Mouse (Mus musculus) lung, postnatal 0 days (tissue): ENCODE data around the gene Ppp2r5b. TPM values are rescaled to one million over a fixed set of nuclear protein-coding genes. Genes with fewer than 3 reads are reported as not detected.
A peak's percentile ranks its signal among the peaks of the same experiment; 100 is the strongest.

ENCODE experiments used
- ATAC-seq: fragments of 200-750 bp; cut with Nextera tagmentation; 2 replicates; pipeline ENCODE4 v1.8.0; 2017; ENCODE audit warnings: moderate library complexity
- DNase-seq: peaks from one replicate; pipeline ENCODE4 v3.0.0-alpha.2; 2016; ENCODE audit warnings: low spot score
- H3K27ac ChIP-seq: fragments of 300-500 bp; sonication (generic); 2 replicates; pipeline ENCODE4 v1.5.1; 2014; ENCODE audit warnings: antibody characterized with exemption, mild to moderate bottlenecking, low read length, mixed read lengths
- H3K27me3 ChIP-seq: fragments of 300-500 bp; sonication (generic); replicated peaks from 2 replicates; pipeline ENCODE4 v1.6.1; 2014; ENCODE audit warnings: low read length, mixed read lengths; ENCODE audit not compliant: insufficient read depth
- H3K36me3 ChIP-seq: fragments of 300-500 bp; sonication (generic); 2 replicates; pipeline ENCODE4 v1.6.1; 2014; ENCODE audit warnings: low read length, mixed read lengths; ENCODE audit not compliant: insufficient read depth
- H3K4me1 ChIP-seq: fragments of 300-500 bp; sonication (generic); 2 replicates; pipeline ENCODE4 v1.6.1; 2014; ENCODE audit warnings: antibody characterized with exemption, low read depth, low read length, mixed read lengths; ENCODE audit not compliant: insufficient read depth
- H3K4me2 ChIP-seq: fragments of 300-500 bp; sonication (generic); replicated peaks from 2 replicates; pipeline ENCODE4 v1.6.1; 2014; ENCODE audit warnings: low read depth, mild to moderate bottlenecking, low read length, moderate library complexity, mixed read lengths
- H3K4me3 ChIP-seq: fragments of 300-500 bp; sonication (generic); 2 replicates; pipeline ENCODE4 v1.5.1; 2014; ENCODE audit warnings: low read depth, low read length
- H3K9ac ChIP-seq: fragments of 300-500 bp; sonication (generic); replicated peaks from 2 replicates; pipeline ENCODE4 v1.6.1; 2014; ENCODE audit warnings: low read depth, mild to moderate bottlenecking
- H3K9me3 ChIP-seq: fragments of 300-500 bp; sonication (generic); 2 replicates; pipeline ENCODE4 v1.6.1; 2016; ENCODE audit warnings: low read length, mixed read lengths
- CTCF ChIP-seq: IDR thresholded peaks from 2 replicates; pipeline ENCODE4 v1.5.1; 2016; ENCODE audit warnings: antibody characterized with exemption, mild to moderate bottlenecking
- EP300 ChIP-seq: IDR thresholded peaks from 2 replicates; pipeline ENCODE4 v1.6.1; 2016; ENCODE audit warnings: antibody characterized with exemption, mild to moderate bottlenecking, control low read depth
- WGBS: fragments of 180-500 bp; shearing (Covaris S2); extraction: QIAGEN DNeasy Blood & Tissue Kit; methylation state at CpG from one replicate; pipeline ENCODE4 v1.1.7; 2014; 5-methylcytosine and 5-hydroxymethylcytosine counted together
- polyA plus RNA-seq: library from polyadenylated mRNA; unstranded; fragments of >200 nt; fragmentation: Nextera tagmentation; extraction: Ambion mirVana; gene quantifications from 2 replicates; pipeline ENCODE4 v1.2.1, GENCODE M21; 2015

The Ppp2r5b gene
- polyA plus RNA-seq, 1 experiment from 2014 or later: 21.6 TPM

DNA sequence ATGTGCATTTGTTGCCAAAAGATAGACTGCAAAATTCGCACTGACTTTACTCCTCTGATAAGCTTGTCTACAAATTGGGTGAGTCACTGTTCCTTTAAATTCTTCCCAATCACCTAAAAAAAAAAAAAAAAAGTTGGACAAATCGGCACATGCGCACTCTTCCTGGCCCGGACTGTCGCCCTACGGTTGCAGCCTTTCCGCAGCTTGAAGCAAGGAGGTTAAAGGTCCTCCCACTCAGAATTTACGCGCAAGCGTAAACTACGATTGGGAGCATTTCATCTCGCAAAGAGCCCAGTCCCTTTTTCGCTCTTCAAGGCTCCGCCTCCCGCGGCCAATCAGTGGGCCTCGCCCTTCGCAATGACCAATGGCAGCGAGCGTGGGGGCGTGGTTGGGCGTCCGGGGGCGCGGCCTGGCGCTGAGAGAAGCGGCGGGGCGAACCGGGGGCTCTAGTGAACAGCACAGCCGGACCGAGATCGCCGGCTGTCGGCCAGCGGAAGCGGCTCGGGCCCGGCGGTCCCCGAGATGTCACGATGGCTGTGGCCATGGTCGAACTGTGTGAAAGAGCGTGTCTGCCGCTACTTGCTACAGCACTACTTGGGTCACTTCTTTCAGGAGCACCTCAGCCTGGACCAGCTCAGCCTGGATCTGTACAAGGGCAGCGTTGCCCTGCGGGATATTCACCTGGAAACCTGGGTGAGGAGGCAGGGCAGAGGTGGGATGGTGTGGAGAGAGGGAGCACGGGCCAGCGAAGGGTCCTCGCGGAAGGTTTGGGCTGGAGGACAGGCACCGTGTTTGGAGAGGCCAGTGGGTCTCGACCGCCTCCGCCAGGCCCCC, 5.8 kb upstream of the Ppp2r5b start, which contains the start of gene Atg2a:
TSS of gene Atg2a (plus strand) at position 395 of the 834 bp plus-strand sequence.
- Histone ChIP-seq H3K4me1 (peaks cover 4% of the 10 kb centered on the region; the same call in 1 of the 2 replicates), H3K4me3 (peak within 1 kb of the TSS; percentile 85), H3K36me3 (0 out of 2 replicates have a peak, but pooled peaks cover 7% of the 10 kb centered on the region), H3K4me2 (peak within 1 kb of the TSS; percentile 91), H3K9ac (peak within 1 kb of the TSS; percentile 89), H3K27ac (peak within 1 kb of the TSS; percentile 88), H3K9me3 (no peaks in the 10 kb centered on the region), H3K27me3 (no peaks in the 10 kb centered on the region)
- under 1% methylated on average over 53 of the region's 55 CpGs for WGBS
- no peak for TF ChIP-seq EP300
- TF ChIP-seq CTCF: peak; percentile 42
- ATAC-seq: peak; percentile 95
- peak; percentile 100 for DNase-seq

DNA sequence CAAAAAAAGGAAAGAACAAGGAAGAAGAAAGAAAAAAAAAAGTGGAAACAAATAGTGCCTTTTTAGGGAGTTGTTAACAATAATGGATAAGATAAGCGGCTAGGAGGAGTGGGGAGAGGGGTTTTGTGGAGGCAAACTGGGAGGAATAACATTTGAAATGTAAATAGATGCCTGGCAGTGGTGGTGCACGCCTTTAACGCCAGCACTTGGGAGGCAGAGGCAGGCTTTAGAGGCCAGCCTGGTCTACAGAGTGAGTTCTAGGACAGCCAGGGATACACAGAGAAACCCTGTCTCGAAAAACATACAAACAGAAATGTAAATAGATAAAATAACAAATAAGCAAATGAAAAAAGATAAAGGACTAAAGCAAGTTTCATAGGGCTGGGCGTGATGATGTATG, 5.1 kb upstream of the Ppp2r5b start:
- TF ChIP-seq CTCF: no peak
- no peak for TF ChIP-seq EP300
- H3K9me3 ChIP-seq: no peaks in the 10 kb centered on the region
- no peak overlapping the region for H3K4me3 ChIP-seq
- ATAC-seq: no peak
- H3K36me3 ChIP-seq: no peaks in the 10 kb centered on the region
- H3K27ac ChIP-seq: no peak overlapping the region
- H3K27me3 ChIP-seq: no peaks in the 10 kb centered on the region
- peaks cover 4% of the 10 kb centered on the region; the same call in 1 of the 2 replicates for H3K4me1 ChIP-seq
- no peak overlapping the region; the same call in 1 of the 2 replicates for H3K4me2 ChIP-seq
- no peak overlapping the region for H3K9ac ChIP-seq
- WGBS: 26% methylated on average over 5 of the region's 5 CpGs
- DNase-seq: no peak

DNA sequence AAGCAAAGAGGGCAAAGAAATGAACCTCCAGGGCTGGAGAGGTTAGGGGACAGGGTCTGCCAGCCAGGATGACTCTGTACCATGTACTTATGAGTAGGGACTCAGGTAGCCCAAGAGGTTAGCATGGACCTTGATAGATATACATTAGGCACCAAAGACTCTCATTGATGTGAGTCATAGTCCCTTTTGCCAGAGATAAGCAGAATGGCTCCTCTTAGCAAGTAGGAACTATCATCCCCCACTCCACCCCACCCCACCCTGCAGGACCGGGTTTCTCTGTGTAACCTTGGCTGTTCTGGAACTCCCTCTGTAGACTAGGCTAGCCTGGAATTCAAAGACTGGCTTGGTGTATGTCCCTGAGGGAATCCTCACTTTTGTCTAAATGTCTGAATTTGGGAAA, 4.5 kb upstream of the Ppp2r5b start:
- H3K4me3 ChIP-seq: no peak overlapping the region
- ATAC-seq (no peak), DNase-seq (no peak)
- no peaks in the 10 kb centered on the region for H3K27me3 ChIP-seq
- H3K4me1 ChIP-seq: peaks cover 5% of the 10 kb centered on the region; the same call in 1 of the 2 replicates
- H3K9me3 ChIP-seq: no peaks in the 10 kb centered on the region
- H3K27ac ChIP-seq: no peak overlapping the region
- H3K9ac ChIP-seq: no peak overlapping the region
- WGBS: 39% methylated on average over 1 of the region's 1 CpGs
- H3K36me3 ChIP-seq: no peaks in the 10 kb centered on the region
- TF ChIP-seq CTCF (no peak), EP300 (no peak)
- H3K4me2 ChIP-seq: no peak overlapping the region

DNA sequence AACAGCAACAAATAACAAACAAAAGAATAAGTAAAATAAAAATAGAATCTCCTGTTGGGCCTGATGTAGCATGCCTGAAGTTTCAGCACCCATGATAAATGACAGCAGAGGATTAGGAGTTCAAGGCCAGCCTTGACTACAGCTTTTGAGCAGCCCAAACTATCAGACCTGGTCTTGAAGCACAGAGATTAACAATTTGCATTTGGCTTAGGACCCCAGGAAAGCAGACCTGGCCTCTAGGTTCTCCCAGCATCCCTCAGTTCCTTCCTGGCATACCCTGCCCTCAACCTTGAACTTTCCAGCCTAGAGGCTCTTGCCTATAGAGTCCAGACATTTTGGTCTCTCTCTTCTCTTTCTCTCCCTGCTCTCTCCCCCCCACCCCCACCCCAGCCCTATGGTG, 3.1 kb upstream of the Ppp2r5b start:
- Histone ChIP-seq H3K4me1 (peaks cover 10% of the 10 kb centered on the region; the same call in 1 of the 2 replicates), H3K36me3 (no peaks in the 10 kb centered on the region), H3K9ac (no peak overlapping the region), H3K4me2 (no peak overlapping the region), H3K4me3 (no peak overlapping the region), H3K27me3 (no peaks in the 10 kb centered on the region), H3K9me3 (no peaks in the 10 kb centered on the region), H3K27ac (no peak overlapping the region)
- DNase-seq (no peak), ATAC-seq (no peak)
- TF ChIP-seq CTCF (no peak), EP300 (no peak)

DNA sequence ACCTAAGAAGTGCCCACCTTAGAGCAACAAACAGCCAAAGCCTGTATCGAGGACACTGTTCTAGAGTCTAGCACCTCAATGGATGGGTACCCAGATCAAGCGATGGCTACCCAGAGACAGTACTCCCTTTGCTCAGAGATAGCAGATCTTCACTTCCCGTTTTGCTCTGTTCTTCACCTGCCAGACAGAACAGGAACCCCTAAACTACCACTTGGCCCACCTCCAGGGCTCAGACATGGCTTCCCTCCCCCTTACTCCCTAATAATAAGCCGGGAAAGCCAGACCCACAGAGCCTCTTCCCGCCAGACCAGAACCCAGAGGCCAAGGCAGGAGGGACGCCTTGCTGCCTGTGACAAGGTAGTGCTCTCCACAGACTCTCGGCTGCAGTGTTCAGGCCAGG, 1.2 kb upstream of the Ppp2r5b start:
- no peak for ATAC-seq
- no peak overlapping the region for H3K4me2 ChIP-seq
- H3K27ac ChIP-seq: no peak overlapping the region

DNA sequence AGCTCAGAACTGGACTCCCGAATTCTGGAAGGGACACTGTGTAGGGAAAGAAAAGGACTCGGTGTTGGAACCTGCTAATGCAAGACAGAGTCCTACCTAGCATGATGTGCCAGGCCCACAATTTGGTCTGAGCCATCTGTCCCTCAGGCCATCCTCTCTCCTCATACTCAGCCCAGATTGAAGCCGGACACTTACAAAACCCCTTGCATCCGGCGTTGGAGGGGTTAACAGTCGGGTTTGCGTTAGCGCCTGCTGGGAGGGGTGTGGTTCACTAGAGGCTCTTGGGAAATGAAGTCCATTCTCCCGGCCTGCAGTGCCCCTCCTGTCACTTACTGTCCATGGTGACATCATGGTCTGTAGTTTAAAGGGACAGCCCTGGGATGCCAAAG, 375 bp upstream of the Ppp2r5b start:
- Histone ChIP-seq H3K27me3 (no peaks in the 10 kb centered on the region), H3K27ac (peak overlapping the region; percentile 93), H3K9me3 (no peaks in the 10 kb centered on the region), H3K4me3 (peak overlapping the region; percentile 73), H3K4me1 (peaks cover 6% of the 10 kb centered on the region; the same call in 1 of the 2 replicates), H3K4me2 (peak overlapping the region; percentile 95), H3K9ac (peak overlapping the region; percentile 57), H3K36me3 (peaks cover 4% of the 10 kb centered on the region; the same call in 1 of the 2 replicates)
- ATAC-seq: peak; percentile 95
- WGBS: 1% methylated on average over 9 of the region's 9 CpGs
- DNase-seq: peak; percentile 98
- TF ChIP-seq CTCF (no peak; the same call in 1 of the 2 replicates), EP300 (peak; percentile 78)

More for the DNA sequence above, 1.2 kb upstream of the Ppp2r5b start:
- TF ChIP-seq CTCF (no peak), EP300 (no peak)
- 66% methylated on average over 7 of the region's 7 CpGs for WGBS
- Histone ChIP-seq H3K4me3 (no peak overlapping the region), H3K36me3 (no peaks in the 10 kb centered on the region; the same call in 1 of the 2 replicates), H3K9ac (no peak overlapping the region), H3K9me3 (no peaks in the 10 kb centered on the region), H3K4me1 (peaks cover 6% of the 10 kb centered on the region; the same call in 1 of the 2 replicates), H3K27me3 (no peaks in the 10 kb centered on the region)
- no peak for DNase-seq
